26 mouse cellular contexts compared by ENCODE assay signal in the genomic region with DNA sequence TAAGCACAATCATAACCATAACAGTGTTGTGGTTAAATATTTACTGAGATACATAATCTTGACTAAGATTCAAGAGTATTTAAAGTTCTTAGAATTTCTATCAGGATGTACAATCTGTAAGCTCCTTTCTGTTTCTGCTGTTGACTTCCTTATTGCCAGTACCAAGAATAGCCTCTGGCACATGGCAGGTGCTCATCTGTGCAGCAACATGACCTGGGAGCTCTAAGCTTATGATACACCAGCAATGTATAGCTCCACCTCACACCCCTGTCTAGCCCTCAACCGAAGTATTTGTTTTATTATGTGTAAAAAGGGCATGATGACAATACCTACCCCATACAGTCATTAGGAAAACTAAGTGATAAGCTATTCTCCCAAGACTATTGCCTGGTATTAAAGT. TPM values are rescaled to one million over a fixed set of nuclear protein-coding genes. Genes with fewer than 3 reads are reported as not detected.
DNase-seq lines count a peak whose midpoint lies in the region; ATAC-seq lines count a peak whose summit lies in the region.
"Had no signal": no experiment of that assay in that cellular context is flagged by ENCODE, and none has a peak within 500 bp of the region (broad histone marks: within the 10 kb centered on the region; RNA-seq: fewer than 3 reads in every experiment).

No protein-coding gene starts in this region.

- H3K4me2 ChIP-seq in intestine, embryonic 14.5 days (ENCODE audit: low read length), result no peak overlapping the region
- H3K4me2 ChIP-seq in intestine, embryonic 16.5 days (ENCODE audit: low read depth, low read length), result no peak overlapping the region
- H3K4me2 ChIP-seq: embryonic facial prominence, embryonic 12.5 days; forebrain, embryonic 13.5 days; forebrain, embryonic 15.5 days had no signal

- no peaks in the 10 kb centered on the region for H3K36me3 ChIP-seq in intestine, embryonic 14.5 days (ENCODE audit: control insufficient read depth, insufficient read depth, low read length)
- H3K36me3 ChIP-seq in intestine, embryonic 16.5 days (ENCODE audit: control insufficient read depth, insufficient read depth, low read length), result no peaks in the 10 kb centered on the region
- H3K36me3 ChIP-seq: embryonic facial prominence, embryonic 10.5 days; embryonic facial prominence, embryonic 12.5 days; forebrain, embryonic 15.5 days; G1E had no signal

- no peaks in the 10 kb centered on the region for H3K9me3 ChIP-seq in intestine, embryonic 14.5 days (ENCODE audit: control insufficient read depth, low read length)
- no peaks in the 10 kb centered on the region for H3K9me3 ChIP-seq in intestine, embryonic 16.5 days (ENCODE audit: control insufficient read depth, low read length)
- H3K9me3 ChIP-seq: embryonic facial prominence, embryonic 10.5 days; embryonic facial prominence, embryonic 12.5 days; forebrain, embryonic 13.5 days; forebrain, embryonic 15.5 days; G1E had no signal

- H3K27me3 ChIP-seq in intestine, embryonic 14.5 days (replicated peaks; ENCODE audit: control insufficient read depth, insufficient read depth, low read length), result no peaks in the 10 kb centered on the region
- H3K27me3 ChIP-seq in intestine, embryonic 16.5 days (replicated peaks; ENCODE audit: control insufficient read depth, insufficient read depth, low read length), result no peaks in the 10 kb centered on the region
- H3K27me3 ChIP-seq: CH12.LX; embryonic facial prominence, embryonic 12.5 days; forebrain, embryonic 13.5 days; forebrain, embryonic 15.5 days; Patski had no signal

- WGBS in intestine, embryonic 14.5 days, result 64% methylated on average over 1 of the region's 1 CpGs
- 58% methylated on average over 1 of the region's 1 CpGs for WGBS in intestine, embryonic 16.5 days
- WGBS in large intestine, adult 2 months, result 31% methylated on average over 1 of the region's 1 CpGs

- H3K4me3 ChIP-seq in intestine, embryonic 14.5 days (ENCODE audit: low read depth, low read length), result no peak overlapping the region
- H3K4me3 ChIP-seq in intestine, embryonic 16.5 days (ENCODE audit: low read length), result no peak overlapping the region
- H3K4me3 ChIP-seq: embryonic facial prominence, embryonic 10.5 days; embryonic facial prominence, embryonic 12.5 days; forebrain, embryonic 13.5 days; forebrain, embryonic 15.5 days had no signal

- 0 out of 2 replicates have a peak, but pooled peaks have one; percentile 27 for ATAC-seq in intestine, embryonic 14.5 days (replicated peaks; ENCODE audit: low FRiP score, low TSS enrichment, low read depth)
- peak; percentile 87 for ATAC-seq in intestine, embryonic 16.5 days
- ATAC-seq: activated CD4-positive, CD25-positive, alpha-beta regulatory T cell, adult 4 months; CD4-positive, CD25-positive, alpha-beta regulatory T cell, adult 4 months; forebrain, embryonic 13.5 days; forebrain, embryonic 15.5 days; Patski had no signal

- DNase-seq in A20 (ENCODE audit: low read depth, low spot score), result peak; percentile 4
- DNase-seq in intestine, embryonic 14.5 days (ENCODE audit: low spot score), result no peak
- peak; percentile 31 for DNase-seq in large intestine, adult 2 months (ENCODE audit: low read depth, low spot score)
- DNase-seq in layer of hippocampus, adult 9-11 months, result no peak
- DNase-seq in left cerebral cortex, postnatal 4 days, result no peak
- no peak for DNase-seq in natural killer cell, adult 2 months (ENCODE audit: low spot score in 2 of 2)
- DNase-seq in lung, postnatal 10 days, result no peak
- DNase-seq: adrenal gland, adult 8-10 months; adrenal gland, postnatal 14 days; adrenal gland, postnatal 36 days; B cell, adult 2 months; cerebellum, adult 11-12 months; cerebellum, adult 2 months; cerebellum, adult 9-10 months; cerebellum, postnatal 10 days; cerebellum, postnatal 25 days had no signal

- H3K4me1 ChIP-seq in intestine, embryonic 14.5 days (replicated peaks; ENCODE audit: control insufficient read depth, insufficient read depth, low read length), result peaks cover 7% of the 10 kb centered on the region; the same call in 1 of the 2 replicates
- H3K4me1 ChIP-seq in intestine, embryonic 16.5 days (ENCODE audit: control insufficient read depth, insufficient read depth, low read length), result 0 out of 2 replicates have a peak, but pooled peaks cover 7% of the 10 kb centered on the region

- intact Hi-C loops in left cerebral cortex, postnatal 4 days (cut with DNase I), result no loop called here

- no peak overlapping the region for H3K27ac ChIP-seq in intestine, embryonic 14.5 days (ENCODE audit: low read depth)
- H3K27ac ChIP-seq in intestine, embryonic 16.5 days (ENCODE audit: low read length), result no peak overlapping the region
- H3K27ac ChIP-seq: embryonic facial prominence, embryonic 10.5 days; embryonic facial prominence, embryonic 12.5 days; forebrain, embryonic 13.5 days; forebrain, embryonic 15.5 days had no signal

- no peak overlapping the region for H3K9ac ChIP-seq in intestine, embryonic 14.5 days (ENCODE audit: low read length)
- H3K9ac ChIP-seq in intestine, embryonic 16.5 days (ENCODE audit: low read depth, low read length), result no peak overlapping the region
- H3K9ac ChIP-seq: embryonic facial prominence, embryonic 12.5 days; forebrain, embryonic 13.5 days; forebrain, embryonic 15.5 days had no signal

RNA-seq across cellular contexts. Expression of a gene that starts 42.8 kb away (rescaled TPM):
- 2.1 TPM in 2 replicates for polyA plus RNA-seq in intestine, embryonic 14.5 days (2014; fragmentation: Nextera tagmentation; extraction: Ambion mirVana)
- polyA plus RNA-seq in intestine, embryonic 16.5 days (2015; fragmentation: Nextera tagmentation; extraction: Ambion mirVana), result 0.71 and 1.1 TPM in 2 replicates
- polyA plus RNA-seq in large intestine, adult 2 months (2012; rRNA removed), result 0.04 and 0.08 TPM in 2 replicates
- total RNA-seq in left cerebral cortex, postnatal 4 days (2021), result 10 to 100 TPM; 11.5 to 14.3 TPM
- polyA plus RNA-seq: activated CD4-positive, CD25-positive, alpha-beta regulatory T cell, adult 4 months; CD4-positive, CD25-positive, alpha-beta regulatory T cell, adult 4 months; G1E; Patski had no signal

Comparison
In these comparisons a context has a peak if more than half of its experiments do, and no peak if none do; other contexts are left out.
1. DNase-seq: peak in A20 (single experiment) and large intestine, adult 2 months (single experiment); none in intestine, embryonic 14.5 days (single experiment), layer of hippocampus, adult 9-11 months (single experiment), left cerebral cortex, postnatal 4 days (single experiment), natural killer cell, adult 2 months (0 of 2) and lung, postnatal 10 days (single experiment).